Mouse (Mus musculus) heart, adult 2 months (tissue): ENCODE results near the gene Gm6526.
"Not testable (repeated sequence)": the region's sequence is repeated elsewhere in the genome, so short reads cannot be mapped to it uniquely, and the experiment has no call there.

ENCODE experiments used
- CTCF ChIP-seq: fragments of 200-600 bp; IDR thresholded peaks from 2 replicates; pipeline ENCODE4 v1.8.1; 2022; ENCODE audit warnings: antibody characterized with exemption, mild to moderate bottlenecking, moderate library complexity
- EP300 ChIP-seq: fragments of 200-500 bp; IDR thresholded peaks from 2 replicates; pipeline ENCODE4 v1.6.1; 2011; ENCODE audit warnings: low read depth, low read length, control low read depth; ENCODE audit not compliant: insufficient read depth
- POLR2A ChIP-seq: fragments of 200-500 bp; IDR thresholded peaks from 2 replicates; pipeline ENCODE4 v1.6.1; 2011; ENCODE audit warnings: mild to moderate bottlenecking, low read depth, low read length, control low read depth; ENCODE audit not compliant: insufficient read depth

DNA sequence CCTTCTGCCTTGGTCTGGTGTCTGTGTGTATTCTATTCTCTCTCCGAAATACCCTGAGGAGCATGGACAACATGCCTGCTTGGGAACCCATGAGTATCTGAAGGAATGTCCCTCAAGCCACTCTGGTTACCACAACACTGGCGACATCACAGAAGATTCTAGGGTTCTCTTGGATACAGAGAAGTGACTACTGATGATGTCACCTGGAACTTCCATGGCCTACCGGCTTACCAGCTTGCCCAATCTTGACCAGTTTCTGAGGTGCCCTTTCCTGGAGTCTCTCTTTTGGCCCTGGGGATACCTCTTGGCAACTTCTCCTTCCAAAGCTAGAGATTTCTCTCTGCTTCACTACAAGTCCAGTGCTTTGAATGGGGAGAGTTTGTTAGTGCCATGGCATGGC lies 37.0 kb downstream of the Gm6526 start, which contains the start of gene Gm8180:
- TF ChIP-seq POLR2A, CTCF, EP300: not testable (repeated sequence)
